ENCODE assay signal across 7 mouse cellular contexts in genomic region chr1:72824707-72825101, GRCm38 (mm10). TPM values are rescaled to one million over a fixed set of nuclear protein-coding genes. Genes with fewer than 3 reads are reported as not detected.
A peak's percentile ranks its signal among the peaks of the same experiment; 100 is the strongest.
DNase-seq lines count a peak whose midpoint lies in the region; ATAC-seq and TF ChIP-seq lines count a peak whose summit lies in the region.

No protein-coding gene starts in this region.

- H3K4me1 ChIP-seq in liver, adult 2 months (ENCODE audit: control insufficient read depth, insufficient read depth, low read length) = no peaks in the 10 kb centered on the region
- peaks cover 36% of the 10 kb centered on the region for H3K4me1 ChIP-seq in forebrain, embryonic 16.5 days (replicated peaks; ENCODE audit: control insufficient read depth, insufficient read depth, low read length)
- peaks cover 5% of the 10 kb centered on the region; the same call in 1 of the 2 replicates for H3K4me1 ChIP-seq in liver, embryonic 11.5 days (replicated peaks; ENCODE audit: control insufficient read depth, insufficient read depth, low read length)
- peaks cover 5% of the 10 kb centered on the region for H3K4me1 ChIP-seq in stomach, postnatal 0 days (replicated peaks; ENCODE audit: control insufficient read depth, insufficient read depth)

- peak overlapping the region; percentile 82 for H3K4me2 ChIP-seq in forebrain, embryonic 16.5 days (ENCODE audit: low read length)
- H3K4me2 ChIP-seq in liver, embryonic 11.5 days = peak overlapping the region; percentile 86
- H3K4me2 ChIP-seq in stomach, postnatal 0 days (replicated peaks; ENCODE audit: low read depth) = peak overlapping the region; percentile 95

- no peaks in the 10 kb centered on the region; the same call in 1 of the 2 replicates for H3K36me3 ChIP-seq in liver, adult 2 months (ENCODE audit: control insufficient read depth, insufficient read depth, low read length)
- H3K36me3 ChIP-seq in forebrain, embryonic 16.5 days (ENCODE audit: control insufficient read depth, insufficient read depth) = no peaks in the 10 kb centered on the region
- H3K36me3 ChIP-seq in liver, embryonic 11.5 days (ENCODE audit: control insufficient read depth, insufficient read depth, low read length) = no peaks in the 10 kb centered on the region
- H3K36me3 ChIP-seq in stomach, postnatal 0 days (ENCODE audit: control insufficient read depth, insufficient read depth, low read length) = no peaks in the 10 kb centered on the region

- DNase-seq in liver, adult 2 months (ENCODE audit: extremely low read depth, low read depth, low spot score) = no peak
- DNase-seq in liver = no peak
- DNase-seq in embryo, embryonic 11 days = peak; percentile 62
- DNase-seq in liver, embryonic 11.5 days (ENCODE audit: low spot score) = peak; percentile 47
- DNase-seq in stomach, postnatal 0 days (ENCODE audit: low spot score) = no peak
- no peak for DNase-seq in urinary bladder, postnatal 4 days (ENCODE audit: low spot score in 2 of 2)

- peak; percentile 74 for ATAC-seq in forebrain, embryonic 16.5 days
- no peak for ATAC-seq in liver, embryonic 11.5 days (replicated peaks; ENCODE audit: low FRiP score)
- ATAC-seq in stomach, postnatal 0 days (ENCODE audit: low FRiP score, low TSS enrichment) = peak; percentile 35

- peak overlapping the region; percentile 26 for H3K27ac ChIP-seq in liver, adult 2 months (replicated peaks; ENCODE audit: insufficient read depth, low read depth, low read length)
- peak overlapping the region; percentile 83 for H3K27ac ChIP-seq in forebrain, embryonic 16.5 days (ENCODE audit: low read length)
- H3K27ac ChIP-seq in liver, embryonic 11.5 days (ENCODE audit: low read depth, low read length) = no peak overlapping the region
- peak overlapping the region; percentile 67 for H3K27ac ChIP-seq in stomach, postnatal 0 days (replicated peaks)

- no peaks in the 10 kb centered on the region for H3K27me3 ChIP-seq in liver, adult 2 months (ENCODE audit: control insufficient read depth, insufficient read depth, low read length)
- H3K27me3 ChIP-seq in forebrain, embryonic 16.5 days (replicated peaks; ENCODE audit: control insufficient read depth, insufficient read depth, low read length) = no peaks in the 10 kb centered on the region
- H3K27me3 ChIP-seq in liver, embryonic 11.5 days (replicated peaks; ENCODE audit: control insufficient read depth, insufficient read depth, low read length) = peaks cover 49% of the 10 kb centered on the region
- H3K27me3 ChIP-seq in stomach, postnatal 0 days (ENCODE audit: control insufficient read depth, insufficient read depth, low read length) = no peaks in the 10 kb centered on the region

- no peak for TF ChIP-seq POLR2A in liver, adult 2 months (IDR thresholded peaks at IDR 0.05; ENCODE audit: extremely low read depth, insufficient read depth, low read length)

- H3K4me3 ChIP-seq in liver, adult 2 months (ENCODE audit: insufficient read depth, low read depth, low read length) = peak overlapping the region; percentile 90
- peak overlapping the region; percentile 84 for H3K4me3 ChIP-seq in forebrain, embryonic 16.5 days (replicated peaks; ENCODE audit: low read length)
- H3K4me3 ChIP-seq in liver, embryonic 11.5 days (ENCODE audit: low read depth, low read length) = peak overlapping the region; percentile 56
- peak overlapping the region; percentile 53 for H3K4me3 ChIP-seq in stomach, postnatal 0 days (ENCODE audit: low read depth, low read length)

- H3K9ac ChIP-seq in liver, adult 2 months (ENCODE audit: low read depth, low read length) = peak overlapping the region; percentile 81
- H3K9ac ChIP-seq in forebrain, embryonic 16.5 days (replicated peaks; ENCODE audit: low read depth, low read length) = peak overlapping the region; percentile 90
- peak overlapping the region; percentile 56 for H3K9ac ChIP-seq in liver, embryonic 11.5 days (ENCODE audit: low read depth, low read length)
- peak overlapping the region; percentile 63 for H3K9ac ChIP-seq in stomach, postnatal 0 days (ENCODE audit: low read length)

- no peaks in the 10 kb centered on the region for H3K9me3 ChIP-seq in forebrain, embryonic 16.5 days (ENCODE audit: control insufficient read depth, low read length)
- H3K9me3 ChIP-seq in liver, embryonic 11.5 days (ENCODE audit: control insufficient read depth, low read length) = no peaks in the 10 kb centered on the region
- no peaks in the 10 kb centered on the region for H3K9me3 ChIP-seq in stomach, postnatal 0 days (ENCODE audit: control insufficient read depth, low read length)

- under 1% methylated on average over 37 of the region's 37 CpGs for WGBS in liver, adult 2 months
- under 1% methylated on average over 37 of the region's 37 CpGs for WGBS in forebrain, embryonic 16.5 days
- WGBS in liver, embryonic 11.5 days = under 1% methylated on average over 37 of the region's 37 CpGs
- WGBS in stomach, postnatal 0 days = under 1% methylated on average over 37 of the region's 37 CpGs

- no peak for TF ChIP-seq EP300 in stomach, postnatal 0 days (optimal IDR thresholded peaks at IDR 0.05)

- no peak for TF ChIP-seq CTCF in liver, adult 2 months (IDR thresholded peaks at IDR 0.05; ENCODE audit: low read depth, low read length)
- TF ChIP-seq CTCF in stomach, postnatal 0 days (IDR thresholded peaks at IDR 0.05; ENCODE audit: low read depth) = no peak

- H3K79me2 ChIP-seq in liver, adult 2 months (ENCODE audit: control insufficient read depth, insufficient read depth, low read length) = no peaks in the 10 kb centered on the region

RNA-seq across cellular contexts. Expression of gene Igfbp2, which starts 0.4 kb away (rescaled TPM):
- total RNA-seq in liver, adult 2 months (2014; rRNA removed) = 500 and 747 TPM in 2 replicates
- 223 and 1,009 TPM in 2 replicates for polyA plus RNA-seq in liver, adult 2 months (2012; rRNA removed)
- polyA plus RNA-seq in forebrain, embryonic 16.5 days (2015; fragmentation: Nextera tagmentation; extraction: Ambion mirVana) = 279 and 331 TPM in 2 replicates
- polyA plus RNA-seq in liver, embryonic 11.5 days (2014; fragmentation: Nextera tagmentation; extraction: Ambion mirVana) = 44.0 and 50.5 TPM in 2 replicates
- 304 and 499 TPM in 2 replicates for polyA plus RNA-seq in stomach, postnatal 0 days (2015; fragmentation: Nextera tagmentation; extraction: Ambion mirVana)

RNA-seq across cellular contexts. Expression of gene Igfbp5, which starts 50.0 kb away (rescaled TPM):
- 2.2 and 3.0 TPM in 2 replicates for total RNA-seq in liver, adult 2 months (2014; rRNA removed)
- 2.4 and 5.7 TPM in 2 replicates for polyA plus RNA-seq in liver, adult 2 months (2012; rRNA removed)
- polyA plus RNA-seq in forebrain, embryonic 16.5 days (2015; fragmentation: Nextera tagmentation; extraction: Ambion mirVana) = 26.8 and 31.0 TPM in 2 replicates
- 29.3 and 33.8 TPM in 2 replicates for polyA plus RNA-seq in liver, embryonic 11.5 days (2014; fragmentation: Nextera tagmentation; extraction: Ambion mirVana)
- 37.8 and 44.2 TPM in 2 replicates for polyA plus RNA-seq in stomach, postnatal 0 days (2015; fragmentation: Nextera tagmentation; extraction: Ambion mirVana)

Comparison
In these comparisons a context has a peak if more than half of its experiments do, and no peak if none do; other contexts are left out.
1. DNase-seq: peak in embryo, embryonic 11 days (single experiment) and liver, embryonic 11.5 days (single experiment); none in liver, adult 2 months (single experiment), liver (single experiment), stomach, postnatal 0 days (single experiment) and urinary bladder, postnatal 4 days (0 of 2).
2. Peak in every context shown above with its lines, with median percentiles within 50 percentile points of each other: H3K4me3 ChIP-seq, H3K9ac ChIP-seq and H3K4me2 ChIP-seq.